Mouse (Mus musculus): ENCODE measurements around the gene Rps12.
"Not testable (repeated sequence)": the region's sequence is repeated elsewhere in the genome, so short reads cannot be mapped to it uniquely, and the experiment has no call there.

The Rps12 gene

DNA sequence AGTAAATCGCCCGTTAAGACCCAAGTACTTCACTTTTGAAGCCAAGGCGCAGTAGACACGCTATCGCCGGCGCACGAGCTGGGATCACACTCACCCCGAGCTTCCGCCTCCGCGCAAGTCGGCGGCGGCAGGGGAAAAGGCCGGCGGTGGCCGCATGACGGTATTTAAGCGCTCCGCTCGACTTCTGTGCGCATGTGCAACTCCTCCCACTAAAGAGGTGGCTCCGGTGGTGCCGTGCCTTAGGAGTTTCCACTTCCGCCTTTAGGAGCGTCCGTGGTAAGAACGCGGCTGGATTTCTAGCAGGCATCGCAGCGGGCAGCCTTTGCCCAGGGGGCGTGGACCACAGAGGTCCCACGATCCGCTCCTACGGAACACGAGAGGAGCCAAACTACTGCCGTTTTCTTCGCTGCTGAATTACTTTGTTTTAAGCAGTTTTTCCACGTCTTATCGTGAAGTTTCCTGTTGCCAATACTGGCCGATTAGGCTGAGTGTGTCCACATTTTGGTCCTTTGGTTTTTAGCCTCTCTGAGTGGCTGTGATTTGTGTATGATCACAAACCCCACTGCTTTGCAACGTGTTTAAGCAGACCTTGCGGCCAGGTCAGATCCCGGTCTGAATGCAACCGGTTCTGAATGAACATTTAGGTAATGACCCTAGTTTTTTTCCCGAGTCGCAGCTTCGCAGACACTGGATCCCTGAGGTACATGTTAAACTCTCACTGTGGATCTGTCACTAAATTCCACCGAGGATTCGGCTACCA lies at the start of gene Rps12:
TSS of gene Rps12 (minus strand) at position 214 of the 760 bp plus-strand sequence.
- peak; percentile 99 for DNase-seq

DNA sequence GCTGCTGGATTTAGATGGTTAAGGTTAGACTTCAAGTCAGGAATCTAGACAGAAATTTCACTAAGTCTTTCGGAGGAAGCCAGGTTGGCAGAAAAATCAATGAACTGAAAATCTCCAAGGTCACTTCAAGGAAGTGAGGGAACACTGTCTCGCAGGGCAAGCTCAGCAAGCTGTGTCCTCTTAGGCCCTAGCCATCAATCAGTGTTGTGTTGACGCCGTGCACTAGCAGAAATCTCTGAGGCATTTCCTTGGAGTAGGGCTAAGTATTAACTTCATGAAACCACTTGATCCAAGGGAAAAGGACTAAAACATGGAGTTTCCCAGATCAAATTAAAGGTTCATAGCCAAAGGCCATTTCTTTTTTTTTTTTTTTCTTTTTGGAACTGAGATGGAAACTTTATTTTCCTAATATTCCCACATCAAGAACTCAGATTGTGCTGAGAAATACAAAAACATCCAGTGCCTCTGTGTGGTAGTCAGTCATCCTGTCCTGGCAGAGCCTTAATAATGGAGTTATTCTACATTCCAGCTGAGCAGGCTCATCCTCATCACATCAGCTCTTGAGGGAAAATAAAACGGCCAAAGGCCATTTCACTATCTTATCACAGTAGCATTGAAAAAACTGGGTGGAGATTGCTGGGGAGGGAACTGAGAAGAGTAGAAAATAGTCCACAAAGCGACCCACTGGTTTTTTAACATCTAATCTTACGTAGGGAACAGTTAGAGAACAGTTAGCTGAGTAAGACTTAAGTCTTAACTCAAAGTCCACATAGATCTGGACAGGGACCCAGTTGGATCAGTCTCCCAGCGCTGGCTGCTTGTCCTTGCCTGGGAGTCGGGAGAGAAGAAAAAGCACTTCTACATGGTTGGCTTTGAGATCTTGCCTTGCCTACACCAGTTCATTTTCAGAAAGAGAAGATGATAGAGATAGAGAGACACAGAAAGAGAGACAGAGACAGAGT lies 49.2 kb upstream of the Rps12 start:
- DNase-seq, result no peak

GRCm38 (mm10) chr10:23826516-23826915 lies 39.4 kb upstream of the Rps12 start:
- DNase-seq, result peak; percentile 14

DNA sequence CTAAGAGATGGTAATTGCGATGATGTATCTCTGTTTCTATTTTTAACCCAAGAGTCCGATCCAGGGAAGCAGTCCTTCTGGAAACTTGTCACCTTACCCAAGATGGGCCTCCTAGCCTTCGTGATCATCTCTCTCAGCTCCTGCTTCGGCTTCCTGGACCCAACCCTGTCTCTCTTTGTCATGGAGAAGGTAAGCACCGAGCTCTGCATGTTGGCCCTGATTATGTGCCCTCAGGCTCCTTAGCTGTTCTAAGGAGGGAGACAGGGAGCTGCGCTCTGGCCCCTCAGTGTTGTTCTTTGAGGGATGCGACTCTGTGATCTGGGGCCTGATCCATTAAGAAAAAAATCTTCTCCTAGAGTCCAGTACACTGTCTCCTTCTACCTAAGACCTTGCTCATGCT lies 29.2 kb upstream of the Rps12 start:
- no peak for DNase-seq

GRCm38 (mm10) chr10:23815168-23815567 lies 28.1 kb upstream of the Rps12 start:
- DNase-seq, result peak; percentile 80

DNA sequence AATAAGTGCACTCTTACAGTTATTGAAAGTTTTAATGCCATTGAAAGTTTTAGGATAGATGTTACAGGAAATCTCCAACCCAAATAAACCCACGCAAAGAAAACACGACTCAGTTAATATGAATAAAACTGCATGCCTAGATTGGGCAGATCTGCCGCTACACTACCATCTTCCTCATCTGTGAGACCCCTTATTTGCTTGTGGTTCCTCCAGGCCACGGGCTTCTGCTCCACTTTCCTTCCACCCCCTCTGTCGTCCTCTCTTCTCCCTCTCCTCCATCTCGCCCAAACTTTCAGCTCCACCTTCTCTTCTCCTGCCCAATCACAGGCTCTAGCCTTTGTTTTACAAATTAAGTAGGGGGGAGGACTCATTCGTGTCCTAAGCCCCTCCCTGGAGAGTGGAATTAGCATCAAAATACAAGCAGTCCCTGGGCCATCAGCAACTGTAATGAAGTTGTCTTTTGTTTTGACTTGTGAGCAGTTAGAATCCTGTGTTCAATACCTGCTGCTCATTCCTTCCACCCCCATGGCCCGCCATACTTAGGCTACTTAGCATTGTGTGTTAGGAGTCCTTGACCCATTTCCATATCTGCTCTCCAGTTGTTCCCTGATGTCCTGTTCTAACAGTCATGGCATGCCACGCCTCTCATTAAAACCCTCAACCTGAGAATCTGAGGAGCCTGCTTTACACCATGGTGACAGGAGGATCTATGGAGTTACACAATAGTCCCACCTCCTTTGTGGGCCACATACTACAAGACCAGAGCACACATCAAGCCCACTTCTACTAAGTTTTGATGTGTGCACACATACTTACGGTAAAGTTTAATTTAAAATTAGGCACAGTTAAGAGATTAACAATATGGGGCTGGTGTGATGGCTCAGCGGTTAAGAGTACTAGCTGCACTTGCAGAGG lies 26.0 kb upstream of the Rps12 start:
- DNase-seq, result no peak

- DNase-seq, result no peak
Observed at GRCm38 (mm10) chr10:23812438-23812759, 25.3 kb upstream of the Rps12 start.

- peak; percentile 71 for DNase-seq
Observed at GRCm38 (mm10) chr10:23811635-23812437, 24.8 kb upstream of the Rps12 start.

DNA sequence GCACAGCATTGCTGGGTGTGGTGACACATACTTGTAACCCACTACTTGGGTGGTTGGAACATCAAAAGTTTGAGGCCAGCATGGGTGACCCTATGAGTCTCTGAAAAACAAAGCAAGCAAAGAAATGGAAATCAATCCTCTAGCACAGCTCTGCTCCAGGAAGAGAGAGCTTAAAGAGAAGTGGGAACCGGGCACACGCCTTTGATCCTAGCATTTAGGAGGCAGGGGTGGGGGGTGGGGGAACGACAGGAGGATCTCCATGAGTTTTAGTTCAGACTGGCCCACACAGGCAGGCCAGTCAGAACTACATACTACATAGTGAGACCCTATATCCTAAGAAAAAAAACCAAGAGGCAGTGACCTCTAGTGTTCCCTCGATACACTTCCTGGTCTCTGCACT lies 19.1 kb upstream of the Rps12 start:
- DNase-seq, result no peak

- no peak for DNase-seq
Observed at GRCm38 (mm10) chr10:23804665-23805064, 17.6 kb upstream of the Rps12 start.

GRCm38 (mm10) chr10:23802911-23803310 lies 15.8 kb upstream of the Rps12 start:
- no peak for DNase-seq

GRCm38 (mm10) chr10:23799933-23800332 lies 12.9 kb upstream of the Rps12 start:
- DNase-seq, result no peak

DNA sequence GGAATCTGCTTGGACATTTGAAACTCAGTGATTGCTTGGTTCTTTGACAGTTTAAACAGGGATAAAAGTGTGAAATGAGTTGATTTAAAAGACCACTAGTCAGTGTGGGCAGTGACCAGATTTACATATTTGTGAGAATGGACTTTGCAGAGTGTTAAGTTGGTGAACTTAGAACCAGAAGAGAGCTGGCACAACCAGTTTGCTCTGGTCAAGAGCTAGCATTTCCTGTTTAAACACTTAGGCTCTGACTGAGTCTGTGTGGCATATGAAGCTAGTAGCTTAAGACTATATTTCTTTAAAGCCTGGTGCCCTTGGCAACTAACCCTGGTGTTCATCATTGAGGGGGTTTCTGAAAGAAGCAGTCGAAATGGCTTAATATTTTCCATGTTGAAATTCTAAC lies 11.1 kb upstream of the Rps12 start:
- peak; percentile 50 for DNase-seq

- no peak for DNase-seq
Observed at GRCm38 (mm10) chr10:23797606-23798005, 10.5 kb upstream of the Rps12 start.

DNA sequence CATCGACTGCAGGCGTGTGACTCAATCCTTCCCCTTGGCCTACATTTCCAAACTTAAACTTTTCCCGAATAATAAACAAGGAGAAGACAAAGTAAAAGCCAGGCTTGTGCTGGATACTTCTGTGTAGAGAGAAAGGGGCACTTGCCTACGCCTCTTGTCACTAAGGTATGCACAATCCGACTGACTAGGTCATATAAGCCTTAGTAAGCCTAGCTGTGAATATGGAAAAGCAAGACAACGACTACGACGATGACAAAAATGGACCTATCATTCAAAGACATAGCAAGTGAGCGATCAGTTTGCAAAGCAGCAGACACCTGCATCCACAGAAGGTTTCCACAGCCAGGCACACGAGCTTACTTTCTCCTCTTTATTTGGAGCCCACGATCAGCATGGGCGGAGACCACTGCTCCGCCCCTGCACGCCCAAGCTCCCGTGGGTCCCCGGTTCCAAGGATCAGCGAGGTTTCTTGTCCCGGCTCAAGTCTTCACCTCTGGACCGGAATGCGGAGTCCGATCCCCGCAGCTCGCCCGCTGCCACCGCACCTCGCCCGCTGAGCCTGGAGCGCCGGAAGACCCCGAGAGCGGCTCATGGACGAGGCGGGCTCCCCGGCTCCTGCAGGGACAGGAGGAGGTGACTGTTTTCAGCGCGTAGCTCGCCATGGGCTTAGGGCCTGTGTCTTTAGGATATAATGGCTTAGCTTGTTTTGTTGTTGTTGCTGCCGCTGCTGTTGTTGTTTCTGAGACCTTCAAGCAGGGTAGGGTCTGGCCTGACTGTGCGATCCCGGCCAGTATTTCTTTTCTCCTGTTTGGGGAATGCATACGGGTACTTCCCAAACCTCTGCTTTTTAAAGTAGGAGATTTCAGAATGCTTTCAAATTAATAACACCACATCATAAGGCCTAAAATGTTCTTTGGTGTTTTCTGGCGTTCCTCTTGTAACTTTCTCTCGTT lies 9.8 kb upstream of the Rps12 start, which contains the start of gene Slc18b1:
TSS of gene Slc18b1 (plus strand) at position 436 of the 953 bp plus-strand sequence.
- peak; percentile 73 for DNase-seq

GRCm38 (mm10) chr10:23795871-23796520 lies 8.9 kb upstream of the Rps12 start:
- DNase-seq, result no peak

GRCm38 (mm10) chr10:23788056-23788600 lies 1.1 kb upstream of the Rps12 start:
- DNase-seq, result no peak

- DNase-seq, result not testable (repeated sequence)
Observed at GRCm38 (mm10) chr10:23786631-23787038, 440 bp downstream of the Rps12 start.

GRCm38 (mm10) chr10:23786040-23786439 lies 1.0 kb downstream of the Rps12 start:
- no peak for DNase-seq

- not testable (repeated sequence) for DNase-seq
Observed at GRCm38 (mm10) chr10:23785599-23785998, 1.5 kb downstream of the Rps12 start.

All from kidney, postnatal 14 days (tissue).